Mouse (Mus musculus) limb, embryonic 15.5 days (tissue): ENCODE data around the gene Adad1. TPM values are rescaled to one million over a fixed set of nuclear protein-coding genes. Genes with fewer than 3 reads are reported as not detected.

Source experiments
- ATAC-seq: fragments of 200-750 bp; cut with Nextera tagmentation; 2 replicates; pipeline ENCODE4 v1.8.0; 2017; ENCODE audit warnings: low read depth, moderate TSS enrichment; ENCODE audit not compliant: insufficient number of reproducible peaks, low FRiP score, low TSS enrichment
- H3K27ac ChIP-seq: fragments of 300-500 bp; sonication (generic); 2 replicates; pipeline ENCODE4 v1.5.1; 2015; ENCODE audit warnings: moderate library complexity, mild to moderate bottlenecking, inconsistent platforms
- H3K27me3 ChIP-seq: fragments of 300-500 bp; sonication (generic); 2 replicates; pipeline ENCODE4 v1.6.1; 2015; ENCODE audit warnings: inconsistent platforms
- H3K36me3 ChIP-seq: fragments of 300-500 bp; sonication (generic); 2 replicates; pipeline ENCODE4 v1.6.1; 2015; ENCODE audit warnings: inconsistent platforms
- H3K4me1 ChIP-seq: fragments of 300-500 bp; sonication (generic); 2 replicates; pipeline ENCODE4 v1.6.1; 2015; ENCODE audit warnings: inconsistent platforms
- H3K4me2 ChIP-seq: fragments of 300-500 bp; sonication (generic); 2 replicates; pipeline ENCODE4 v1.6.1; 2015; ENCODE audit warnings: mild to moderate bottlenecking, inconsistent platforms
- H3K4me3 ChIP-seq: fragments of 300-500 bp; sonication (generic); 2 replicates; pipeline ENCODE4 v1.5.1; 2015; ENCODE audit warnings: mild to moderate bottlenecking, inconsistent platforms
- H3K9ac ChIP-seq: fragments of 300-500 bp; sonication (generic); 2 replicates; pipeline ENCODE4 v1.6.1; 2015; ENCODE audit warnings: inconsistent platforms
- H3K9me3 ChIP-seq: fragments of 300-500 bp; sonication (generic); 2 replicates; pipeline ENCODE4 v1.6.1; 2016; ENCODE audit warnings: inconsistent platforms
- WGBS: fragments of 180-500 bp; shearing (Covaris S2); methylation state at CpG from one replicate; pipeline ENCODE4 v1.1.7; 2015; 5-methylcytosine and 5-hydroxymethylcytosine counted together
- polyA plus RNA-seq: library from polyadenylated mRNA; unstranded; fragments of >200 nt; fragmentation: Nextera tagmentation; extraction: Ambion mirVana; gene quantifications from 2 replicates; pipeline ENCODE4 v1.2.1, GENCODE M21; 2015

The Adad1 gene
- polyA plus RNA-seq, 1 experiment from 2014 or later = 0.37 TPM

DNA sequence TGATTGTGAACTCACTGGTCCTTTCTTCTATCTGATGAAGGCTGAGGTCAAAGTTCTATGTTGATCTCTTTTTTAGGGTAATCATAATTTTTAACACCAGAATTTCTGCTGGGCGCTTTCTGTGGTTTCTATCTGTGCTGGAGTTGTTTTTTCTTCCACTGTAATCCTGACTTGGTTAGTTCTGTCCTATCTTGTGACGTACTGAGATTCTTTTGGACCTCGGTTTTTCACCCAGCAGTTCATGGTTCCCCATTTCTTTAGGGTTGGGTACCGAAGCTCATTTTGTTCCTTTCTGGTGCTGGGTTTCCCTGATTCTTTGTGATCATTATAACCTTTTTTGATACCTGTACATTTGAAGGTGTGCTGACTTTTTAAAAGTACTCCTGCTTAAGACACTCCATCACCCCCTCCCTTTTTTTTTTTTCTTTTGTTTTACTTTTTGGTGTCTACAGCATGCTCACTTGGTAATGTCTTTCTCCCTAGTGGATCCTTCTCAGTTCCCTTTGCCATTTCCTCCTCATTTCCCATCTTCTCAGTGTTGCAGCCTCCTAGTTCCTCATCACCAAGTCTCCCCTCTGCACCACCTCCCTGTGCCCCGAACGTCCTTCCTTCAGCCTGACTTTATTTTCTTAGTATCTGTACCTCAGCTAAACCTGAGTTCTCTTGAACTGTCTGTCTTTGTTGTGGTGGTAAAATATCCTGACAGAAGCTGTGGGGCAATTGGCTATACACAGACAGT lies 77.0 kb downstream of the Adad1 start:
- H3K27ac ChIP-seq = no peak overlapping the region
- no peaks in the 10 kb centered on the region for H3K36me3 ChIP-seq
- ATAC-seq = no peak
- no peaks in the 10 kb centered on the region for H3K27me3 ChIP-seq
- H3K4me3 ChIP-seq = no peak overlapping the region
- WGBS = 87% methylated on average over 6 of the region's 6 CpGs
- H3K4me1 ChIP-seq = no peaks in the 10 kb centered on the region
- H3K9me3 ChIP-seq = no peaks in the 10 kb centered on the region
- H3K4me2 ChIP-seq = no peak overlapping the region
- H3K9ac ChIP-seq = no peak overlapping the region

DNA sequence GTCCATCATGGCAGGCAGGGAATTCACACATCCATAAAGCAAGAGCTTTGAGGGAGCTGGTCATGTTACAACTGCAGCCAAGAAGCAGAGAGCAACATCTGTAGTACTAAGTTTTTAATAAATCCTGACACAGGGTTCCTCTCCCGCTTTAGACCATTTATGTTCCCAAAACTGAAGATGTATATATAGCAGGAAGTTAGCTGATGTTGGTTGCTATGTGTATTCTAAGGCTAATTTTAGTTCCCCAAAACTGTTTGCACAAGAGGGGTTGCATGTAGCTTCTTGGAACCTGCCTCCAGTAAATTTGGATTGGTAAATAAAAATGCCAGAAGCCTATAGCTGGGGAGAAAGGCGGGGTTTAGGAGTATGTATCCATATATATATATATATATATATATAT lies 78.5 kb downstream of the Adad1 start:
- Histone ChIP-seq H3K4me2 (no peak overlapping the region), H3K27me3 (no peaks in the 10 kb centered on the region), H3K36me3 (no peaks in the 10 kb centered on the region), H3K4me3 (no peak overlapping the region), H3K9me3 (no peaks in the 10 kb centered on the region), H3K9ac (no peak overlapping the region), H3K4me1 (peaks cover 5% of the 10 kb centered on the region), H3K27ac (no peak overlapping the region)
- WGBS = 85% methylated on average over 2 of the region's 2 CpGs
- no peak for ATAC-seq

DNA sequence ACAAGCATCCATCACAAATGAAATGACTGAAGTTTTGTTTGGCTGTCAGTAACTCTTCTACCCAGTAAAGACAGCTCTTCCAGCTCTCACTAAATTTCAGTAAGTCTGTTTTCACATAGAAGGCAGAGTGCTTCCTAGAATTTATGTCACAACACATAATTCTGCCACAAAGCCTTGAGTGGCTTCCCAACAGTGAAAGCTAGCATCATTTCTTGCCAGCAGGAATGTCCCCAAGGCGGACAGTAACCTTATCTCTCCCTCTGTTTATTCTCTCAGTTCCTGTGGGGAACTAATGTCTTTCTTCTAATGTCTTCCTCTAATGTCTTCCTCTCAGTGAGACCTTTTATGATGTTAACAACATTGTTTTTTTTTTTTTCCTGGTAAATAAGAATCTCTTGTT lies 81.7 kb downstream of the Adad1 start:
- no peak overlapping the region for H3K9ac ChIP-seq
- H3K4me2 ChIP-seq = no peak overlapping the region
- H3K4me1 ChIP-seq = peaks cover 8% of the 10 kb centered on the region
- no peaks in the 10 kb centered on the region for H3K36me3 ChIP-seq
- H3K9me3 ChIP-seq = no peaks in the 10 kb centered on the region
- 44% methylated on average over 1 of the region's 1 CpGs for WGBS
- ATAC-seq = no peak
- H3K27ac ChIP-seq = no peak overlapping the region
- H3K27me3 ChIP-seq = no peaks in the 10 kb centered on the region
- no peak overlapping the region for H3K4me3 ChIP-seq

DNA sequence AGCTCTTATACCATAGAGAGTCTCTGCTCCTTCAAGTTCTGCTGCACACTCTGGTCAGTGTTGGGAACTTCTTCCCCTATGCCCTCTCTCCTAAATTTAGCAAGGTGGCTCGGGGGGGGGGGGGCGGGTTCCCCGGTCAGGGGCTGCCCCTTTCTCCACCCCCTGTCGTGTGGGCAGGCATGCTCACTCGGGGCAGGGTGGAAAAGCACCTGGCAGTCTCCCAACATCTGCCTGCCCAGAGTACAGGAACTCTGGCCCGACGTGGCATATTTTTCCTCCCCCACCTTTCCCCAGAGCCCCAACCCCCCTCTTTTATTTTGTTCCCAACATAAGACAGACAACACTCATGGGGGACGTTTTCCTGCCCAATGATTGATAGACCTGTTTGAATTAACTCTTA lies 83.1 kb downstream of the Adad1 start:
- Histone ChIP-seq H3K27me3 (no peaks in the 10 kb centered on the region), H3K4me1 (peaks cover 8% of the 10 kb centered on the region), H3K4me3 (no peak overlapping the region), H3K4me2 (0 out of 2 replicates have a peak overlapping the region, but pooled peaks have one; percentile 10), H3K36me3 (no peaks in the 10 kb centered on the region), H3K27ac (no peak overlapping the region), H3K9me3 (no peaks in the 10 kb centered on the region), H3K9ac (no peak overlapping the region)
- 14% methylated on average over 8 of the region's 8 CpGs for WGBS
- ATAC-seq = no peak

DNA sequence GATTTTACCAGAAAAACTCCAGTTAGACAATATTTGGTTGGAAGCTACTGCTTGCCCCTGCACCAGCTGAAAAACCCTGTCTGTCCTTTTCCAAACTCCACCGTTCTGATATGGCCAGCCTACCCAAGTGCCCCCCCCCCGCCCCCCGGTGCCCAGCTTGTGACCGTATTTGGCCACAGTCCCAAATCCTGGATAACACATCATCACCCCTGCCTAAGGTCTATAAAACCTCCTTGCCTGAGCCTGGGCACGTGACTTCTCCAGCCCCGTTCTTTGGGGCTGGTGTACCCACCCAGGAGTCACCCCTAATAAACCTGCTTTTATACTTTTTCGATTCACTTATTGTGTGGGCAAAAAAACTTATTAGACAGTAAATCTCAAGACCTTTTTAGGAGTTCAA lies 83.5 kb downstream of the Adad1 start:
- Histone ChIP-seq H3K27ac (no peak overlapping the region), H3K27me3 (no peaks in the 10 kb centered on the region), H3K4me3 (no peak overlapping the region), H3K4me1 (peaks cover 8% of the 10 kb centered on the region), H3K36me3 (no peaks in the 10 kb centered on the region), H3K9me3 (no peaks in the 10 kb centered on the region), H3K9ac (no peak overlapping the region), H3K4me2 (no peak overlapping the region)
- WGBS = 39% methylated on average over 7 of the region's 7 CpGs
- ATAC-seq = no peak

DNA sequence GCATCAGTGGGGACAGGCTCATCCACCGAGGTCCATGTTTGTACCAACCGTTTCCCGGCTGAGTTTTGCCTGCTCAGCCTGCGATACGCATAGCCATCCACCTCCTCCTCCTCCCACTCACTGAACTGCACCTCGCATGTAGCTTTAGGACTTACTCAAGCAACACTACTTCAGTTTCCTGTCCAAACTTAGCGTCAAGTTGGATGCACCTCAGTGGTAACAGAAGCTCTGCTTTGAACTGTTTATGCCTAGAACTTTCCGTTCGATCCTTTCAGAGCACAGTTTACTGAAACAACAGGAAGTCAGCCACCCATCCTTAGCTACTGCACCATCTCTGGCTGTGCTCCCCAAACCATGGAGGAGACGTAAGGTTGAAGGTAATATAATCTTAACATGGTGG lies 88.9 kb downstream of the Adad1 start:
- Histone ChIP-seq H3K9me3 (no peaks in the 10 kb centered on the region), H3K36me3 (no peaks in the 10 kb centered on the region), H3K4me2 (no peak overlapping the region), H3K4me3 (no peak overlapping the region), H3K27ac (no peak overlapping the region), H3K4me1 (no peaks in the 10 kb centered on the region), H3K9ac (no peak overlapping the region), H3K27me3 (no peaks in the 10 kb centered on the region)
- WGBS = 90% methylated on average over 10 of the region's 10 CpGs
- no peak for ATAC-seq

DNA sequence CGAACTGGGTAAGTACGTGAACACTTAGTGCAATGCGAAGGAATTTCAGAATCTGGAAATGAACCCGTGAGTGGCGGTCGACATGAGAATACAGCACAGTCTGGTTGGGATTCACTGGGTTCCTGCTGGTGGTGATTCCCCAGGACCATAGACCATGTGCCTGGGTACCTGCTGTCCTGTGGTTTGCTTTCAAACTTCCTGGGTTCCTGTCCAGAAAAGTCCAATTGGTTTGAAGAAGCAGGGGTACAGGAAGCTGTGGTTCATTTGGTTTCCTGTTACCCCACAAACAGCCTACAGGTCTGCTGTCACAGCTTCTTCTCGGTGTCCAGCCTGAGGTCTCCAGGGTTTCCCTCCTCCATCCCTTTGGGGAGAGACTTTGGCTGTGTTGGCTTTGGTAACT lies 89.7 kb downstream of the Adad1 start:
- Histone ChIP-seq H3K27ac (no peak overlapping the region), H3K36me3 (no peaks in the 10 kb centered on the region), H3K4me1 (no peaks in the 10 kb centered on the region), H3K4me2 (no peak overlapping the region), H3K9me3 (no peaks in the 10 kb centered on the region), H3K27me3 (no peaks in the 10 kb centered on the region), H3K9ac (no peak overlapping the region), H3K4me3 (no peak overlapping the region)
- no peak for ATAC-seq
- 87% methylated on average over 7 of the region's 7 CpGs for WGBS

DNA sequence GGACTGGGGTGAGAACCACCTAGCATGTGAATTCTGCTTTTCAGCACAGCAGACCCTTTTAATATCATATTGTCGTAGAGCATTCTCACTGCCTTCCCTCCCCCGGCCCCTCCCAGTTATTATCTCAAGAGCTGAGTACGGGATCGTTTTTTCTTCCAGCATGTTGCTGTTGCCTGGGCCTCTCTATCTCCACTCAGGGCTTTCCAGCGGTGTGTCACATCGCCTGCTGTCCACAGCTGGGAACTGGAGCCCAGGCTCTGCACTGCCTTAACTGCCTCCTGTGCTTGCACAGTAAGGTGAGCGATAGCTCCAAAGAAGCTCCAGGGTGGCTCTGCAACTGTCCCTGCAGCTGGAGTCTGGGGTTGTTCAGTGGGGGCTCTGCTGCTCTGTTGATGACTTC lies 91.1 kb downstream of the Adad1 start:
- ATAC-seq = no peak
- Histone ChIP-seq H3K9me3 (no peaks in the 10 kb centered on the region), H3K4me1 (no peaks in the 10 kb centered on the region), H3K4me3 (no peak overlapping the region), H3K9ac (no peak overlapping the region), H3K27ac (no peak overlapping the region), H3K4me2 (no peak overlapping the region), H3K36me3 (no peaks in the 10 kb centered on the region), H3K27me3 (no peaks in the 10 kb centered on the region)
- WGBS = 71% methylated on average over 7 of the region's 7 CpGs

DNA sequence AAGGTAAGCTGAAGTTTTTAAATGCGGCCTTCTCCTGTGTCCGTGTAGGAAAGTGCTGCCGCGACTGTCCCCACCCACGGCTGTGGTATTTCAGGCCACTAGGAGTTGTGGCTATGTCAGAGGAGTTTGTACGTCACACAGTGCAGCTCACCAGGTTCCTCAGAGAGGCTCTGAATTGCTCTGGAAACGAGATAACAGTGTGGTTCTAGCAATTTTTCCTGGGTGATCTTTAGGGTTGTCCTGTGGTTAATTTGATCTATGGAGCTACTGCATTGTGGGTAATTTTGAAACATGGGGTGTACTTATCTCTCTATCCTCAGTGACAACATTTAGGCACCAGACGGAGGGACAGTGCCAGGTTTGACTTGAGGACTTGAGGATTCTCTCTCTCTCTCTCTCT lies 93.8 kb downstream of the Adad1 start:
- Histone ChIP-seq H3K9me3 (no peaks in the 10 kb centered on the region), H3K4me3 (no peak overlapping the region), H3K27ac (no peak overlapping the region), H3K27me3 (no peaks in the 10 kb centered on the region), H3K36me3 (no peaks in the 10 kb centered on the region), H3K9ac (no peak overlapping the region), H3K4me1 (no peaks in the 10 kb centered on the region), H3K4me2 (no peak overlapping the region)
- 65% methylated on average over 8 of the region's 8 CpGs for WGBS
- ATAC-seq = no peak

DNA sequence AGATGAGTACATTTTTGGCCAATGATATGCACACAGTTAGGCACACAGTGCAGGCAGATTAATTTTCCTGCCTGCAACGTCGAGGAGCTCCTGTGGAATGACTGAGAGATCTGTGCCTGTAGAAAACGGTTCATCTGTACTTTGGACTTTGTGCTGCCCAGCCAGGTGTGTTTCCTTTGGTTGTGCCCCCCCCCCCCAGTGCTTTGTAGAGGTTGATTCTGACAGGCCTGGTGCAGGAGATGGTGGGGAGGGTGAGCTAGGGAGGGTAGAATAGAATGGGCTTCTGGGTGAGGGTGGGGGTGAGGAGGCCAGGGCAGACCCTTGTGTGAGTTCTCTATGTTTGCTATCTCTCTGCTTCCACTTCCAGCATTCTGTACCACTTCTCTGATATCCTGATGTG lies 94.9 kb downstream of the Adad1 start:
- Histone ChIP-seq H3K27ac (no peak overlapping the region), H3K9me3 (no peaks in the 10 kb centered on the region), H3K4me2 (no peak overlapping the region), H3K4me1 (no peaks in the 10 kb centered on the region), H3K4me3 (no peak overlapping the region), H3K36me3 (no peaks in the 10 kb centered on the region), H3K27me3 (no peaks in the 10 kb centered on the region), H3K9ac (no peak overlapping the region)
- WGBS = 64% methylated on average over 3 of the region's 3 CpGs
- no peak for ATAC-seq

DNA sequence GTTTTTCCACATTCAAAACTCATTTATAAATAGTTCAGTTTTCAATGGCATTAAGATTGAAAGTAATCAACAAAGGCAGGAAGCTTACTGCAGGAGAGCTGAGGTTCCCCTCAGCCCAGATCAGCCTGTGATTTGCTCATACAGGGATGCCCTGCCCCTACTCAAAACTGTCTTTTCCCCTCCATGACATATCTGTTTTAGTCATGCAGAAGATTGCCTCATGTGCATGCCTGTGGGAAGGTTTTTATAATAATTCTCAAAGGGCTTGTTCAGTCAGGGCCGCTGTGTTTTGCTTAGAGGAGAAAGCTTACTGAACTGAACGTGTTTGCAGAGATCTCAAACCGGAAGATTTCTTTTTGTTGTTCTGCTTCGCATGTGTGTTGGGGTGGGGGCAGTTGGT lies 97.8 kb downstream of the Adad1 start:
- no peaks in the 10 kb centered on the region for H3K4me1 ChIP-seq
- H3K9me3 ChIP-seq = no peaks in the 10 kb centered on the region
- no peak overlapping the region for H3K4me2 ChIP-seq
- H3K4me3 ChIP-seq = no peak overlapping the region
- no peak for ATAC-seq
- no peak overlapping the region for H3K9ac ChIP-seq
- no peaks in the 10 kb centered on the region for H3K36me3 ChIP-seq
- no peak overlapping the region for H3K27ac ChIP-seq
- WGBS = 55% methylated on average over 4 of the region's 4 CpGs
- no peaks in the 10 kb centered on the region for H3K27me3 ChIP-seq

DNA sequence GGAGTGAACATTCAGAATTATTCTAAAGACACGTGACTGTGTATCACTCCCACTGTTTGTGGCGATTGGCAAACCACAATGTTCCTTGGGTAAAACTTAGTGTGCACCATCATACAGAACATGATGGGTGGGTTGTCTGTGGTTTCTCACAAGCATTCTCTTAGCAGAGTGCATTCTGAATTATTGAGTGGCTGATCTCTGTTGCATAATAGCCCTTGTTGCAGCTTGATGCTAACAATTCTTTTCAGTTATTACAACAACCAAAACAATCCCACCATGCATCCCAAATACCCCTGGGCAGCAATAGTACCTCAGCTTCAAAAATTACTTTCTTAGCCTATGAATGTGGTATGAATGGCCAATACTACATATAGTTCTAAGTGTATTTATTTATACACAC lies 106.0 kb downstream of the Adad1 start:
- no peaks in the 10 kb centered on the region for H3K27me3 ChIP-seq
- H3K4me2 ChIP-seq = no peak overlapping the region
- no peak overlapping the region for H3K4me3 ChIP-seq
- no peak for ATAC-seq
- WGBS = 96% methylated on average over 2 of the region's 2 CpGs
- no peak overlapping the region for H3K27ac ChIP-seq
- no peaks in the 10 kb centered on the region for H3K4me1 ChIP-seq
- no peak overlapping the region for H3K9ac ChIP-seq
- H3K36me3 ChIP-seq = no peaks in the 10 kb centered on the region
- H3K9me3 ChIP-seq = no peaks in the 10 kb centered on the region
